Mouse (Mus musculus) layer of hippocampus, adult 18-20 months (tissue): ENCODE measurements around the gene Fam19a2. TPM values are rescaled to one million over a fixed set of nuclear protein-coding genes. Genes with fewer than 3 reads are reported as not detected.

Source experiments
- DNase-seq, 2 experiments: peaks; one replicate each; pipeline ENCODE4 v3.0.0; 2022; ENCODE audit warnings: low spot score in 2 of 2
- total RNA-seq, 2 experiments: library from RNA; stranded (reverse); gene quantifications; 2 replicates each; pipeline ENCODE4 v1.2.3; 2021

Gene Fam19a2
- total RNA-seq, 2 experiments from 2014 or later = 44.7 to 45.1 TPM

DNA sequence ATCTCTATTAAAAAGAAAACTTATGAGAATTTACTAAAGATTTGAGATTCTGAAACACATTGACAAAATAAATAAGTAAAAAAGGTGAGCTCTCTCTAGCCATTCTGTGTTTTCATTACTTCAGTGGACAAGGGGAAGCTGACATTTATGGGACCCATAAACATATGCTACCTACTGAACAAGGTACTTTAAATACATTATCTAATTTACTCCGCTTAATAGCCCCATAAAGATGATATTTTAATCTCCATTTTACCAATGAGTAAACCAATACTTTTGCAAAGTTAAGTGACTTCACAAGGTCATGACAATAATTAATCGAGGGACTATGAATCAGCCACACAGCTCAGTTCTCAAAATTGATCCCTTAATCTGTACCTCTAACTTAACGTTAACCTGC, 443.2 kb downstream of the Fam19a2 start:
- DNase-seq = no peak

DNA sequence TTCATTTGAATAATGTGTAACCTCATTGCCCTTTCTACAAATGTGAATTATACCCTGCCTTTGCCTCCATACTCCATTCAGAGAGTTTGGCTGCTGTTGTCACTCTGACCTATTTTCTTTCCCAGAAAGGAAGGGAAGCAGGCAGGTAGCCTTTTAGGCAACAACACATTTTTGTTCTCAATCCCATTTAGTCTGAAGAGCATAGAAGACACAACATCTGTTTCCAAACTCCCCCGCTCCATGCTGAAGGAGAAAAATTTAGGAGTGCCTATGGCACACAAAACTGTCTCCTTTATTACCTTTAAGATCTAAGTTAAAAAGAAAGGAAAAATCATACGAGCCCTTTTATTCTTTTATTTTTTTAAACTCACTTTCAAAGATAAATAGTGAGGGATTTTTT, 446.9 kb downstream of the Fam19a2 start:
- DNase-seq = peak in 1 of 2 experiments; percentile 25

DNA sequence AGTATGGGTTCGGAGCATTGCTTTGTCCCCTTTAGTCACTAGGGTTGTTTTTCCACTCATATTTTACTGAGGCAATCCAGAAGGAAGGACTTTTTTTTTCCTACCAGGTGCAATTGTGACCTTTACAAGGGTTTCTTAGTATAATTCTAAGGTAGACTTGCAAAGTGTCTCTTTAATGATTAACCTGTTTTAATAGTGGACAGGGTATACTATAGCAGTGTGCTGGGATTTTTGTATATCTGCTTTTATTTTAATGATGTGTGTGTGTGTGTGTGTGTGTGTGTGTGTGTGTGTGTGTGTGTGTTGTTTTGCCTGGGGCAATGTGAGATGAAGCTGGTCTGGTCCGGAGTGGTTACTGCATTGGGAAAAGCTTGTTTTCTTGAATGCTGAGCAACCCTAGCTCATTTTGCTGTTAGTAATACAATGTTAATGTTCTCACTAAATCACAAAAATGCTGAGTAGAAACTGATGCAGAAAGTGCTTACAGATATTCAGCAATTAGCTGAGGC, 458.2 kb downstream of the Fam19a2 start:
- DNase-seq = no peak

DNA sequence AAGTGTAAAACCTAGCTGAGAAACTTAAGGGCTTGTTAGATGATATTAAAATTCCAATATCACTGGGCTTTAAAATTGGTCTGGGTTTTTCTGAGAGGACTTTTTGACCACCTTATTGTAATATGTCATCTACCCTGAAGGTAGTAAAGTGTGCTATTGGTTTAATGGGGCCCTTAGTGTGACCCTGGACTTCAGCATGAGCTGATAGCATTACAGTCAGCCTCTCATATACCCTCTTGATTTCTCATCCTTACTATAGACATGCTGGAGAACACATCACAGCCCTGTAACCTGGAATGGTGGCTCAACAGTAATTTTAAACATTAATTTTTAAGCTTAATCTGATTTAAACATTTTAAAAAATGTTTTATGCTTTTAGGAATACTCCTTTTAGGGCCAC, 459.8 kb downstream of the Fam19a2 start:
- no peak for DNase-seq

DNA sequence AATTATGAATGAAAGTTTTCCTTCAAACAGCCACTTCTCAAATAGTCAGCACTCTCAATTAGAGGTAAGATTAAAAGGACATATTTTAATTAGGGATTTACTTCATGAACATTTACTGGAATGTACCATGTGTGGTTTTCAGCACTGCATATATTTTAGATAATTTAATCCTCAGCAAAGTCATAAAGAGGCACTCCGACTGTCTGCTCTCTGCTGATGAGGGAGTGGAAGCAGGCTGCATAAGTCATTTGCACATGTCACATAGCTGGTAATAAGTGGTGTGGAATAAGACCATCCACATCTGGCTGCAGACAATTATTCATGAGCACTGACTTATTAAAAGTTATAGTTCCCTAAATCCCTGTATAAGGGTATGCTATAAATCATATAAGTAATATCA, 484.5 kb downstream of the Fam19a2 start:
- no peak for DNase-seq

DNA sequence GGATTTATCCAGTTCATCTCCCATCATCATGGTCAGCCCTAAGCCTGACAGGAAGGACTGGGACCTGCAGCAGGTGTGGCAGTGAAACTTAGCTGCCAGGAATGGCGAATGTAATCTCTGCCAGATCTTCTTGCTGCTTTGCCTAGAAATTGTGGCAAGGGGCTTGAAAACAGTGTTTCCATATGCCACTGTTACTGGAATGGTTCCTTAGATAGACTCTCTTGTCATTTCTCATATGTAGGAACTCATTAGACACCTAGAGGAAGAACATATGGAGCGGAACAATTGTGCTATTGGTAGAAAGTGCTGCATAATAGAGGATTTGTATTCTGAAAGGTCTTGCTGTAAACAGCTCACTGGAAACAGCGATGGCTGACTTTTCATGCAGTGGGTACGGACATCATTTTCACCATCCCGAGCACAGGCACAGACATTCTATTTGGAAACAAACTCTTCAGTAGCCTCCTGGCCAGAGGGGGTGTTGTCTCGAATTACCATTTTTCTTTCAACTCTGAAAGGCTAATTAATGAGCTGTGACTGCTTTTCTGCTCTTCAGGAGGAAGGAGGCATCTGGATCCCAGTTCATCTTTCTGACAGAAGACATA, 488.0 kb downstream of the Fam19a2 start:
- DNase-seq = no peak

DNA sequence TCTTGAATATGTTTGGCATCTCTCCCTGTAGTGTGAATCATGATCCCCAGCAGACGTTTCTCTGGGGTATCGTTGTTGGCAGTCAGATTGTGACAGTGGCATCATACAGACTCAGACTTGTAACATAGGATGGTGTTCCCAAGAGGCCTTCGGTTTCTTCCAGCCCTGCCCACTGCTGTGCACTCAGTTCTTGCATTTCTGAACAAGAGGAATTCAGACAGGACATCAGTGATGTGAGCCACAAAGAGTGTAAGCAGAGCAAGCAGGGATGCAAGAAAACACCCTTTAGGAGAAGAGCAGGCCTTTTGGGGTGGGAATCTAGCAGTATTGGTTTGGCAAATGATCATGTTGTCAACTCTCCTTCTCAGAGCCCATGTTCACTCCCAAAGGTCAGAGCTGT, 489.0 kb downstream of the Fam19a2 start:
- DNase-seq = no peak

DNA sequence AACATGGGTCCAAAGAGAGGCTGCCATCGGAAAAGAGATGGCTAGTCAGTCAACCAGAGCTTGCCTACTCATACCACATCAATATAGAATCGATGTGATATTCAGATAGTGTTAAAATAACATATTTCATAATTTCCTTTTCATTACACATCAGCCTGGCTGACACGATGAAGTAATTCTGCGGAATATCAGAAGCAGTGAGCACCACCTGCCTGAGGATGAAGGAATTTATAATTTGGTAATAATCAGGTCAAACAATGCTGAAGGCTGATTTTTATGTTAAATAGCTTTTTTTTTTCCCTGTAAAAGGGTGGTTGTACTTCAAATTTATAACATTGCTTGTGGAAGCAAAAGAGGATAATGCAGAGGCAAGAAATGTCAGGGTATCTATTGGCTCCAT, 490.2 kb downstream of the Fam19a2 start:
- DNase-seq = no peak

DNA sequence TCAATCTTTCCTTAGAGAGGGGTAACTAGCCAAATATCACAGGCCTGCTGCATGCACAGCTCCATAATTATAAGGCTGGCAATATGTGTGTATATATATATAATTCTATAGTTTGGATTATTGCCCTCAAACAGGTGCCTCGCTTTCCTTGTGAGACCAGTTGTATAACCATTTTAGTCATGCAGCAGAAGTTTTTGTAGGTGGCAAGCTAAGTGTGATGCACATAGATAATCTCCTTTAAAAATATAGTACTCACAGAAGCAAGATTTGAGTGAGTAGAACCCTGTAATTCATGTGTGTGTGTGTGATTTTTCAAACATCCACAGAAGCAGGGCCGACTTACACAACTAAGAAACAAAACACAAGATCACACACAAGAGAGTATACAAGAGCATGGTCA, 525.6 kb downstream of the Fam19a2 start:
- no peak for DNase-seq

Other genes with a start within 250 kb of the Fam19a2 start
- gene Mon2, start 187.5 kb upstream of the Fam19a2 start, total RNA-seq = 10 to 100 TPM; 90.8 to 92.6 TPM
- 10 to 100 TPM; 90.1 to 90.4 TPM for gene Usp15, start 67.0 kb upstream of the Fam19a2 start, total RNA-seq